Mouse (Mus musculus): ENCODE results near the gene Nanos2. TPM values are rescaled to one million over a fixed set of nuclear protein-coding genes. Genes with fewer than 3 reads are reported as not detected.
A peak's percentile ranks its signal among the peaks of the same experiment; 100 is the strongest.

Nanos2 gene
- polyA plus RNA-seq, 1 experiment from 2014 or later: 0.07 TPM

DNA sequence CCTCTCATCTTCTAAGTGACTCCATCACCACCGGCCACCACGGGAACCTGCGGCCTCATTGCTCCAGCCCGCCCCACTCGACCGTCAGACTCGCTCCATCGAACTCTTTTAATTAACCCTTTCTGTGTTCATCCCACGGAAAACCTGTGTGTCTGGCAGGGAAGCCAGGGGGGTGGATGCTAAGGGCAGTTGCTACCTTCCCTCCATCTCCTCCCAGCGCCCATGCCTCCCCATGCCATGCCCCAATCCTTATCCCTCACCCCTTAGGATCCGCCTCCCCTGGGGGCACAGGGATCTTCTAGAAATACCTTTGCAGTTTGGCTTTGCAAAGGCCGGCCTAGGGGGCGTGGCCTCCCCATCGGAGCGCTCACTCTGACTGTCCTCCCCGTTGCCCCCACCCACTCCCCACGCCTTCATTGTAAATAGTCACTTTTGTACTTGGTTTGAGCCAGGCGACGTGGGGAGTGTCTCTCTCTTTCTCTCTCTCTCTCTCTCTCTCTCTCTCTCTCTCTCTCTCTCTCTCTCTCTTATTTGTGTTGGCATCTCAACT lies 23.8 kb upstream of the Nanos2 start:
- no peak for DNase-seq (ENCODE audit: low spot score)
- H3K4me1 ChIP-seq: peaks cover 68% of the 10 kb centered on the region
- H3K27ac ChIP-seq (replicated peaks): peak overlapping the region; percentile 35; the same call in 1 of the 2 replicates
- WGBS: under 1% methylated on average over 19 of the region's 19 CpGs
- no peaks in the 10 kb centered on the region for H3K9me3 ChIP-seq (replicated peaks)
- peak overlapping the region; percentile 49 for H3K4me3 ChIP-seq
- H3K36me3 ChIP-seq: peaks cover 6% of the 10 kb centered on the region; the same call in 1 of the 2 replicates
- H3K27me3 ChIP-seq (ENCODE audit: low read depth, poor library complexity, severe bottlenecking): peaks cover 67% of the 10 kb centered on the region

DNA sequence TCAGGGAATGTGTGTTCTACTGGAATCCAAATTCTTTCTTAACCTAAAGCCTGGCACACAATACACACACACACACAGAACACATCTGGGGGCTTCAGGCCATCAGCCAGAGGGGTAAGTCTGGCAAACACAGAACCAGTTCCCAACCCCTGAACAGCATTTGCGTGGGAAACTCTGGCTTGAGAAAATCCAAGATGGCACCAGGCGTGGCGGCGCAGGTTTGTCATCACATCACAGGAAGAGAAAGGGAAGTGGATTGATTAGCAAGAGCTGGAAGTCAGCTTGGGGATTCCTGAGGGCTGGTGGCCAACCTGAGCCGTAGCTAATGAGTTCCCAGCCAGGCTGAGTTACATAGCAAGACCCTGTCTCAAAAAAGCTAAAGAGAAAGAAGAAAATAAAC lies 21.9 kb upstream of the Nanos2 start:
- Histone ChIP-seq H3K27ac (replicated peaks) (no peak overlapping the region), H3K9me3 (replicated peaks) (no peaks in the 10 kb centered on the region), H3K4me3 (no peak overlapping the region), H3K36me3 (no peaks in the 10 kb centered on the region), H3K27me3 (ENCODE audit: low read depth, poor library complexity, severe bottlenecking) (peaks cover 47% of the 10 kb centered on the region), H3K4me1 (peaks cover 49% of the 10 kb centered on the region)
- 79% methylated on average over 5 of the region's 5 CpGs for WGBS
- DNase-seq (ENCODE audit: low spot score): no peak

DNA sequence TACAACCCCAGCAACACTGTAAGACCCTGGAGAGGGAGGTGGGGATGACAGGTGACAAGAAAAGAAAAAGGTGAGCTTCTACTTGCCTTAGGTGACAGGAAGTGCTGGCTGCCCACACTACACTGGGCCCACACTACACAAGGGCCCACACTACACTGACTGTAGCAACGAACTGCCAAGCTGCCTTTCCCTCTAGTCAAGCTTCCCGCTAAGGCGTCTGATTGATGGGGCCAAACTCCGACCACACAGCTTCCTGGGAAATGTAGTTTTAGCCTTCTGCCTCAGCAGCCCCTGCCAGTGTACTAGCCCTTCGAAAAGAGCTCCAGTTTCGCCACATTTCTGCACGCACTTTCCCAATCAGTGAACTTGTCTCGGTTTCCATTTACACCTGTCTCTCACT lies 19.6 kb upstream of the Nanos2 start:
- no peaks in the 10 kb centered on the region for H3K36me3 ChIP-seq
- 12% methylated on average over 8 of the region's 8 CpGs for WGBS

DNA sequence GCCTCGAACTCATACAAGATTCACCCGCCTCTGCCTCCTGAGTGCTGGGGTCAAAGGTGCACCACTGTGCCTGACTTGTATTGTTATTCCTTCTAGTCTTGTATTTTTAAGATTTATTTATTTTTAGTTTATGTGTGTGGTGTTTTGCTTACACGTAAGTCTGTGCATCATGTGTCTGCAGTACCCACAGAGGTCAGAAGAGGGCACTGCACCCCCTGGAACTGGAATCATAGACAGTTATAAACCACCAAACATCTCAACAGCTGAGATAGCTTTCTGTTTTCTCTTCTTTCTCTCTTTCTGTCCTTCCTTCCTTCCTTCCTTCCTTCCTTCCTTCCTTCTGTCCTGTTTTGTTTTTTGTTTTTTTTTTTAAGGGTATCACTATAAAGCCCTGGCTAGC lies 16.2 kb upstream of the Nanos2 start:
- no peaks in the 10 kb centered on the region for H3K9me3 ChIP-seq (replicated peaks)
- H3K36me3 ChIP-seq: no peaks in the 10 kb centered on the region
- no peak for DNase-seq (ENCODE audit: low spot score)
- H3K4me1 ChIP-seq: peaks cover 4% of the 10 kb centered on the region; the same call in 1 of the 2 replicates
- H3K27me3 ChIP-seq (ENCODE audit: low read depth, poor library complexity, severe bottlenecking): peaks cover 2% of the 10 kb centered on the region; the same call in 1 of the 2 replicates
- 92% methylated on average over 3 of the region's 3 CpGs for WGBS
- H3K27ac ChIP-seq (replicated peaks): no peak overlapping the region
- H3K4me3 ChIP-seq: no peak overlapping the region

More for the DNA sequence above, 19.6 kb upstream of the Nanos2 start:
- peaks cover 26% of the 10 kb centered on the region for H3K4me1 ChIP-seq
- H3K4me3 ChIP-seq: no peak overlapping the region
- no peak overlapping the region for H3K27ac ChIP-seq (replicated peaks)
- DNase-seq (ENCODE audit: low spot score): no peak
- H3K27me3 ChIP-seq (ENCODE audit: low read depth, poor library complexity, severe bottlenecking): peaks cover 35% of the 10 kb centered on the region
- no peaks in the 10 kb centered on the region for H3K9me3 ChIP-seq (replicated peaks)

DNA sequence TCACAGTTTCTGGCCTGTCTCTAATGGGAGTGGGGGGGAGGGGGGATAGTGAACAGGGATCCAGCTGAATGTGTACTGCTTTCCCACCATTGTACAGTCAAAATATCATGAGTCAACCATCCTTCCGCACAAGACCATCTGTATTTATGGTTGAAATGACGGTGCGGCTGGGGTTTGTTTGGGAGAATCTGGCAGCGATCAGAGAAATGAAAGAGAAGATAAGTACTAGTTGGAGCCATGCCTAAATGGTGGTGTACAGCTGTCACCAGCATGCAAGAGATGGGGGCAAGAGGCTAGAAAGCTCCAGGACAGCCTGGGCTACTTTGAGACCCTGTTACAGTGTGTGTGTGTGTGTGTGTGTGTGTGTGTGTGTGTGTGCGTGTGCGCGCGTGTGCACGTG lies 8.8 kb upstream of the Nanos2 start:
- WGBS: 91% methylated on average over 9 of the region's 9 CpGs
- H3K27ac ChIP-seq (replicated peaks): no peak overlapping the region
- no peaks in the 10 kb centered on the region for H3K4me1 ChIP-seq
- H3K9me3 ChIP-seq (replicated peaks): no peaks in the 10 kb centered on the region
- no peaks in the 10 kb centered on the region for H3K27me3 ChIP-seq (ENCODE audit: low read depth, poor library complexity, severe bottlenecking)
- H3K4me3 ChIP-seq: no peak overlapping the region
- no peak for DNase-seq (ENCODE audit: low spot score)
- no peaks in the 10 kb centered on the region for H3K36me3 ChIP-seq

DNA sequence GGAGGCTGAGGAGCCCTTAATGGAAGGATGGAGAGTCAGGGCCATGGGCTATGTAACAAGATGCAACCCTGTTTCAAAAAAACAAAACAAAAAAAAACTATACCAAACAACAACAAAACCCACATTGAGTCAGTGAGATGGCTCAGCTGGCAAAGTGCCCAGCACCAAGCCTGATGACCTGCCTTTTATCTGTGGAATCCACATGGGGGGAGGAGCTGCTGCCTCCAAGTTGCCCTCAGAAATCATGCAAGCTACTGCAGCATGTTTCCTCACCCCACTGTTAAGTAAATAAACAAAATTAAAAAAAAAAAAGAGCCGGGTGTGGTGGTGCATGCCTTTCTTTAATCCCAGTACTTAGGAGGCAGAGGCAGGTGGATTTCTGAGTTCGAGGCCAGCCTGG lies 697 bp upstream of the Nanos2 start:
- Histone ChIP-seq H3K36me3 (no peaks in the 10 kb centered on the region), H3K27ac (replicated peaks) (no peak overlapping the region), H3K4me3 (no peak overlapping the region), H3K9me3 (replicated peaks) (no peaks in the 10 kb centered on the region), H3K27me3 (ENCODE audit: low read depth, poor library complexity, severe bottlenecking) (peaks cover 8% of the 10 kb centered on the region), H3K4me1 (peaks cover 18% of the 10 kb centered on the region)
- DNase-seq (ENCODE audit: low spot score): no peak
- 83% methylated on average over 2 of the region's 2 CpGs for WGBS

DNA sequence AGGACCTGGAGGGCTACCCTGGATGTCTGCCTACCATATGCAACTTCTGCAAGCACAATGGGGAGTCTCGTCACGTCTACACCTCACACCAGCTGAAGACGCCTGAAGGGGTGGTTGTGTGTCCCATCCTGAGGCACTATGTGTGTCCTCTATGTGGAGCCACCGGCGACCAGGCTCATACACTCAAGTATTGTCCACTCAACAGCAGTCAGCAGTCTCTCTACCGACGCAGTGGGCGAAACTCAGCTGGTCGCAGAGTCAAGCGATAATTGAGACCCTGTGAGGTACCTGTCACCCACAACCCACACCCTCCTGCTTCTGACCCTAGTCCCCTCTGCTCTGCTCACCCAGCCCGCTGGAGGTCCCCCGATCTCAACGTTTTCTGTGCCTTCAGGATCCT lies 547 bp downstream of the Nanos2 start:
- peaks cover 31% of the 10 kb centered on the region for H3K4me1 ChIP-seq
- no peaks in the 10 kb centered on the region for H3K36me3 ChIP-seq
- H3K9me3 ChIP-seq (replicated peaks): no peaks in the 10 kb centered on the region
- DNase-seq (ENCODE audit: low spot score): no peak
- no peak overlapping the region for H3K4me3 ChIP-seq
- H3K27me3 ChIP-seq (ENCODE audit: low read depth, poor library complexity, severe bottlenecking): peaks cover 20% of the 10 kb centered on the region
- 79% methylated on average over 13 of the region's 13 CpGs for WGBS
- H3K27ac ChIP-seq (replicated peaks): no peak overlapping the region

DNA sequence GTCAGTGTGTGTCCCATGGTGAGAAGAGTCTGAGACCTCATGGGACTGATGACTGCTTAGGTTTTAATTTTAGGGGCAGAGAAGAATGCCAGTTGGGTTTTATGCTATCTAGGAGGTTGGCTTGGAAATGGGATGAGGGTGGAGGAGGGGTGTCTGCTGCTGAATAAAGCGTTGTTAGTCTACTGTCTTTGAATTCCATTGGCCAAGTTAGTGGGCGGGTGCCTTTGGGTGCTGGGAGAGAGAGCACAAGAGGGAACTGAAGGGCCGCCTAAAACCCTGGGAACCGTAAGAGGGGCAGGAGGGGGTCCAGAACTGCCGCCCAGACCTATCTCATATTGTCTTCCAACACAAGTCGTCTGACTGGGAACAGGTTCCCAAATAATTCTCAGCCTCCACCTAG lies 1.6 kb downstream of the Nanos2 start:
- H3K4me1 ChIP-seq: peaks cover 36% of the 10 kb centered on the region
- H3K27me3 ChIP-seq (ENCODE audit: low read depth, poor library complexity, severe bottlenecking): peaks cover 31% of the 10 kb centered on the region
- H3K4me3 ChIP-seq: no peak overlapping the region
- no peak overlapping the region for H3K27ac ChIP-seq (replicated peaks)
- H3K36me3 ChIP-seq: no peaks in the 10 kb centered on the region
- 64% methylated on average over 6 of the region's 6 CpGs for WGBS
- H3K9me3 ChIP-seq (replicated peaks): no peaks in the 10 kb centered on the region
- no peak for DNase-seq (ENCODE audit: low spot score)

DNA sequence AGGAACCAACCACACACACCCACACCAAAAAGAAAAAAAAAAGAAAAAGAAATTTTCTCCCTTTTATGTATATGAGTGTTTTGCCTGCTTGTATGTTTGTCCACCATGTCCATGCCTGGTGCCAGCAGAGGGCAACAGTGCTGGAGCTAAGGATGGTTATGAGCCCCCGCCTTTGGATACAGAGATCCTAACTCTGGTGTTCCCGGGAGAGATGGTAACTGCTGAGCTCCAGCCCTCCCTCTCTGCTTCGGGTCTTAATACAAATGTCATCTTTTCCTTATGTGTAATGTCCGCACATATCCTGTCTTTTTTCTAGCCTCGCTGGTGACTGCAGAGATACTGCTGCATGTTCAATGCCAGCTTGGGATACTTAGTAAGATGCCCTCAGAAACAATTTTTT lies 2.8 kb downstream of the Nanos2 start:
- peaks cover 36% of the 10 kb centered on the region for H3K4me1 ChIP-seq
- DNase-seq (ENCODE audit: low spot score): peak; percentile 37
- H3K27me3 ChIP-seq (ENCODE audit: low read depth, poor library complexity, severe bottlenecking): peaks cover 35% of the 10 kb centered on the region

DNA sequence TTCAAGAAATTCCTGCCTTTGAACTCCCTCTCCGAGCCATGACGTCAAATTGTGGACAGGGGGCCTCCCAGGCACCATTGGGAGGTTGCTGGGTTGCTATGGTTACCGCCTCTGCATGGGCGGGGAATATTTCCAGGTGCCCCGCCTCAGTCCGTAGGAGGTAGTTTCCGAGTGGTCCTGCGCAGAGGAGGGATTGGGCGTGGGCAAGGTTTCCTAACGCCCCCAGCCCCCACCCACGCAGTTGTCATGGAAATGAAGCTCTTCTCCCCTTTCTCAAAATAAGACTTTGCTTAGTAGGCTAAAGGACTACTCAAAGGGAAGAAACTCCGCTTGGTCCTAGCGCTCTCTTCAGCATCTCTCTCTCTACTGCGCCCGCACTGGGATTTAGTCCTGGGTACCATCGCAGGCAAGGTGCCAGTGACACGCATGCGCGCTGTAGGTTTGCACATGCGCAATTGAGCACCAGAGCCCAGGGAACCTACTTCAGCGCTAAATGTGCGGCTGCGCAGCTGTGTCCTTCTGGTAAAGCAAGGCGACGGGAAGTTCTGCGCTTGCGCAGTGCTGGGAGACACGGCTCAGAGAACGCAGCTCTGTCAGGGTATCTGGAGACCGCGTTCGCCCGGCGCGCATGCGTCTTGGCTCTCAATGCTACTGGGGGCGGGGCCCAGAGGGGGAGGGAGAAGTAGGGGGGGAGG lies 3.5 kb downstream of the Nanos2 start, which contains the start of gene Mypop:
Gene Mypop, plus strand, starts transcription at position 645 of the 695 bp plus-strand sequence.
- H3K27me3 ChIP-seq (ENCODE audit: low read depth, poor library complexity, severe bottlenecking): peaks cover 35% of the 10 kb centered on the region
- peak within 1 kb of the TSS; percentile 63 for H3K4me3 ChIP-seq
- WGBS: under 1% methylated on average over 37 of the region's 37 CpGs
- no peaks in the 10 kb centered on the region for H3K9me3 ChIP-seq (replicated peaks)
- H3K4me1 ChIP-seq: peaks cover 36% of the 10 kb centered on the region
- peak within 1 kb of the TSS; percentile 85 for H3K27ac ChIP-seq (replicated peaks)
- peak; percentile 100 for DNase-seq (ENCODE audit: low spot score)
- no peaks in the 10 kb centered on the region for H3K36me3 ChIP-seq

More for the DNA sequence above, 2.8 kb downstream of the Nanos2 start:
- H3K27ac ChIP-seq (replicated peaks): peak overlapping the region; percentile 85
- 10% methylated on average over 5 of the region's 5 CpGs for WGBS
- peak overlapping the region; percentile 63 for H3K4me3 ChIP-seq
- no peaks in the 10 kb centered on the region for H3K36me3 ChIP-seq
- no peaks in the 10 kb centered on the region for H3K9me3 ChIP-seq (replicated peaks)

DNA sequence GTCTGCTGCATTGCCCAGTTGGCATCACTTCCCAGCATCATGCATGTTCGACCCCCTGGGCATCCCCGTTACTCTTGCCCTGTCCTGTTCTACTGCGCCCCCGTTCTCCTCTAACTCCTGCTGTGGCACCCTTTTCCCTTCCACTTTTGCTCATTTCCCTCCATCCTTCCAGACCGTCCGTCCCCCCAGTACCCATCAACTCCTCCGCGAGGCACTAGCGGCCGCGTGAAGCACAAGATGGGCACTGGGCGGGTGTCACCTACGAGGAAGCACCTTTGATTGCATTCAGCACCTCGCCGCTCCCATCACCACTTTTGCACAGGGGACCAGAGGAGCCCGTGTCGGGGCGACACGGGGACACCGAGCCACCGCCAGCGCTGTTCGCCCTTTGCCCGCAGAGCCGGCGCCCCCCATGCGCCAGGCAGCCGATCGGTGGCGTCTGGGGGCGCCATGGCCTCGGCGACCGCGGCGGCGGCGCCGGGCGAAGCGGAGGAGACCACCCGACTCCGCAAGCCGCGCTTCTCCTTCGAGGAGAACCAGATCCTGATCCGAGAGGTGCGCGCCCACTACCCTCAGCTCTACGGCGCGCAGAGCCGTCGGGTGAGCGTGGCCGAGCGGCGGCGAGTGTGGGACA lies 4.6 kb downstream of the Nanos2 start:
- peaks cover 10% of the 10 kb centered on the region for H3K36me3 ChIP-seq
- WGBS: under 1% methylated on average over 59 of the region's 59 CpGs
- peak; percentile 52 for DNase-seq (ENCODE audit: low spot score)
- H3K27ac ChIP-seq (replicated peaks): peak overlapping the region; percentile 85
- peaks cover 36% of the 10 kb centered on the region for H3K4me1 ChIP-seq
- H3K9me3 ChIP-seq (replicated peaks): no peaks in the 10 kb centered on the region
- H3K4me3 ChIP-seq: peak overlapping the region; percentile 63
- peaks cover 35% of the 10 kb centered on the region for H3K27me3 ChIP-seq (ENCODE audit: low read depth, poor library complexity, severe bottlenecking)

DNA sequence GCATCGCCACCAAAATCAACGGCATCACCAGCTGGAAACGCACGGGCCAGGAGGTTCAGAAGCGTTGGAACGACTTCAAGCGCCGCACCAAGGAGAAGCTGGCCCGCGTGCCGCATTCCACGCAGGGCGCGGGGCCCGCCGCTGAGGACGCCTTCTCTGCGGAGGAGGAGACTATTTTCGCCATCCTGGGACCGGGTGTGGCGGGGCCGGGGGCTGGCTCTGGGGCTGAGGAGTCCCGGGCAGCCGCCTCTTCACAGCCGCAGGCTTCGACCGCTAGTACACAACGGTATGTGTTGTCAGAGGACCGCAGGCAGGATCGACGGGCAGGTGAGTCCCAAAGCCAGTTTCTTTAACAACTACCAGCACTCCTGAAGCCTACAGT lies 5.1 kb downstream of the Nanos2 start:
- DNase-seq (ENCODE audit: low spot score): no peak
- Histone ChIP-seq H3K4me3 (peak overlapping the region; percentile 63), H3K9me3 (replicated peaks) (no peaks in the 10 kb centered on the region), H3K4me1 (peaks cover 36% of the 10 kb centered on the region), H3K27me3 (ENCODE audit: low read depth, poor library complexity, severe bottlenecking) (peaks cover 35% of the 10 kb centered on the region), H3K36me3 (peaks cover 13% of the 10 kb centered on the region), H3K27ac (replicated peaks) (peak overlapping the region; percentile 85)
- WGBS: 3% methylated on average over 31 of the region's 31 CpGs

DNA sequence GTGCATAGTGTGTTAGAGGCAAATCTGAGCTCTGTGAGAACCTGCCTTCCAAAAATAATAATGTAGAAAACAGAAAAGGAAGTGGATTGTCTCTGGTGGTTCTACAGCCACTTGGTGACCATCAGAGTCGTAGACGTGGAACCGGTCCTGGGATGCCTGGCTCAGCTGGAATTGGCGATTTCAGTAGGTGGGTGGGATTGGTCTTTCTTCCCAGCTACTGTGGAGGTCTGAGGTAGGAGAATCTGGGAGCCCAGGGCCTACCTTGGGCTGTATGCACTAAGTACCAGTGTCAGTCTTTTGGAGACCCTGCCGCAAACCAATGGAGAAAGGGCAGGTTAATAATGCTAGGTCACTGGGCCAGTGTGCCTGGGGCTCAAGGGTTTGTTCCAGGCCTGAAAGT lies 5.8 kb downstream of the Nanos2 start:
- Histone ChIP-seq H3K9me3 (replicated peaks) (no peaks in the 10 kb centered on the region), H3K27ac (replicated peaks) (no peak overlapping the region), H3K4me1 (peaks cover 36% of the 10 kb centered on the region), H3K4me3 (peak overlapping the region; percentile 63; the same call in 1 of the 2 replicates), H3K27me3 (ENCODE audit: low read depth, poor library complexity, severe bottlenecking) (peaks cover 35% of the 10 kb centered on the region), H3K36me3 (peaks cover 16% of the 10 kb centered on the region)
- 91% methylated on average over 5 of the region's 5 CpGs for WGBS
- DNase-seq (ENCODE audit: low spot score): no peak

Data from midbrain, embryonic 10.5 days (tissue).